Mouse (Mus musculus) liver, embryonic 18 days (tissue): Measurements from ENCODE around the gene Rad51. TPM values are rescaled to one million over a fixed set of nuclear protein-coding genes. Genes with fewer than 3 reads are reported as not detected.

Experiments used
- polyA plus RNA-seq: library from polyadenylated mRNA; depleted of rRNA; stranded (reverse); fragments of >200 nt; gene quantifications from 2 replicates; pipeline ENCODE4 v1.2.3, GENCODE M21; 2012; rRNA removed

The Rad51 gene
- 9.2 and 10.7 TPM in 2 replicates for polyA plus RNA-seq

DNA sequence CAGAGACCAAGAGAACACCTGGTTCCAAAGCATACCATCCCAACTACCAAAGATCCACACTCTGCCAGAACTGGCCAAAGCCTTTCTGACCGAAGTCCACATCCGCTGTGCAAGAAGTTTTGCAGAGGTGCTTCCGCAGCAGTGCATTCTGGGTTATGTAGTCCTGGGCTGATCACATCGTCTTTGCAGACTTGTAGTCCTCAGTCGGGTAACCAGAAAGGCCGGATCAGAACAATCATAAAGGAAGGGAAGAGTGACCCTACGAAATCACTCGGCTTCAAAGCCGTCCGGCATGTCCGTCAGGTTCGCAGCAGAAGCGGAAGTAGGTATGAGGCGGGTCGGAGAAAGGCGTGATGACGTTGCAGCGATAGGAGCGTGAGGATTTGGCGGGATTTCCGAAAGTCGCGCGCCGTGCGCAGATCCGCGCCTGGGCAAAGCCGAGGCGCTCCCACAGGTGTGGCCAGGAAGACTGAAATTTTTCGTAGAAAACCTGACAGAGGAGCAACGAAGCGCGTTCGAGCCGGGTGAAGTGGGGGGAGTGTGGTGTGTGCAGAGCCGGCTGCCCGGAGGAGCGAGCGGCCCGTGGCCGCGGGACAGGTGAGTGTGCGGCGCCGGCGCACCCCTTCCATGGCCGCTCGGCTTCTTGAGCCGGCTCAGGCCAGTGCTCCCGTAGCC is at the start of gene Rad51:
TSS of gene Rad51 (plus strand) at position 356 of the 675 bp plus-strand sequence.

DNA sequence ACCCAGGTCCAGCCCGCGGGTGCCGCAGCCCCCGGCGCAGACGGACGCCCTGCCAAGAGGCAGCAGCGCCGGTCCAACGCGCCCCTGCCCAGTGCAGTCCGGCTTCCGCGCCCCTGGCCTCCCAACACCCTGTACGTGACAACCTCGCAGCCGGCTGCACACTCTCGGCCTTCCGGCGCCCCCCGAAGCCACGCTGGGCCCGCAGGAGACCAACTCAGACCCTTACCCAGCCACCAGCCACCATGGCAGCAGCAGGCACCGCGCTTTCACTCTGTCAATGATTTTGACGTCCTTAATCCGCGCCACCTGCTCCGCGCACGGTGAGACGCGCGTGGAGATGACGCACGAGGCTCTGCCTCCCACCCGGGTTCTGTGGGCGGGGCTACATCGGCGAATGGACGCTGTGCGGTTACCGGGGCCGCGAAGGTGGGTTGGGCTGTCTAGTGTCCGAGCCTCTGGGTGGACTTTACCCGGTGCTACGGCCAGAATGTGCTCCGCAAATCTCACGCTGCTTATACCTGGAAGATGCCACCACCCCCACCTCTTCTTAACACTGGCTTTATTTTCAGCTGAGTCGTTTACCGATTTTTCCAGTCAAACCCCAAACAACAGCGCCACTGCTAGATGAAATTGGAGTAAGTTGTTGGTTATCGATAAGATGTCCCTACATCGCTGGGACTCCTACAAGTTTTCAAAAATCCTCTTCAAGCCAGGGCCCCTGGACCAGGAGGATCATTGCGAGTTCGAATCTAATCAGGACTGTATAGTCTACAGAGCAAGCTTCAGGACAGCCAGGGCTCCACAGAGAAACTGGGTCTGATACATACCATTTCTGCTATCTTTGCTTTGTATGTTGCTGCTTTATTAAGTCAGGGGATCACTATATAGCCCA is 44.3 kb downstream of the Rad51 start, which contains the start of gene Rmdn3:
TSS of gene Rmdn3 (minus strand) at position 354 of the 892 bp plus-strand sequence.

DNA sequence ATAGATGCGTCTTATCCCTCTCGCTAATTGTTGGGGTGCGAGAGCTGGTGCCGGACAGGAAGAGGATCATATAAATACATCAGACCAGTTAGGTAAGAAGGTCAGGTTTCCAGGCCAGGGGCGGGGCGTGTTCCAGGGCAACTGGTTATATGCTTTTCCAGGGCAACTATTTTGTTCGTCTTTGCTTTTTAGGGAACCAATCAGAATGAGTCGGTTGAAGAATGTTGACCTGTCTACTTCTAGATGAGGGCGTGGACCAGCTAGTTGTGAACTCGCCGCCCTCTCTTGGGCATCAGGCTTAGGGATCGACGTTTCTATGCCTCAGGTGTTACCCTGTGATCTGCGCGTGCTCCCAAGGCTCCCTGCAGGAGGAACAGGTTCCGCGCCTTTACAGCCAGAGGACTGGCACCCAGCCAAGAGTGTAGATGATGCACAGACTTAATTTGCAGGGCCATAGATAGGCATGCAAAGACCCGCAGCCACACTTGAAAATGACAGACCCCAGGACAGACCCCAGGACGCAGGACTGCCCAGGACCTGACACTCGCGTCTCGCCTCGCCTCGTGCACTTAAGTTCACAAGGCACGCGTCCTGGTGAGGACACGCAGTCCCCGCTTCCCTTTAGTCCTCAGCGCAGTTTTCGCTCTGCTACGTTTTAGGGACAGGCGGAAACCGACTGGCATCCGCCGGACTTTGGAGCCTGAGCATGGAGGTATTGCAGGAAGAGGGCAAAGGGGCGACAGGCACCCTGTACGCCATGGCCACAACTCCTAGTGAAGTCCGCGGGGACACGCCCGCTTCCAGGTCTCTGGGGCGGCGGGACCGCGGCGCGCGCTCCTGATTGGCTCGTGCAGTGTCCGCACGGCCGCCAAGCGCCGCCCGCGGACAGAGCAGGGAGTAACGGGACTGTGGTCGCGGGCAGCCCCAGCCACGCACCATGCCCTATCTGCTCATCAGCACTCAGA is 54.6 kb downstream of the Rad51 start, which contains the start of gene Gchfr:
TSS of gene Gchfr (plus strand) at position 873 of the 965 bp plus-strand sequence.

DNA sequence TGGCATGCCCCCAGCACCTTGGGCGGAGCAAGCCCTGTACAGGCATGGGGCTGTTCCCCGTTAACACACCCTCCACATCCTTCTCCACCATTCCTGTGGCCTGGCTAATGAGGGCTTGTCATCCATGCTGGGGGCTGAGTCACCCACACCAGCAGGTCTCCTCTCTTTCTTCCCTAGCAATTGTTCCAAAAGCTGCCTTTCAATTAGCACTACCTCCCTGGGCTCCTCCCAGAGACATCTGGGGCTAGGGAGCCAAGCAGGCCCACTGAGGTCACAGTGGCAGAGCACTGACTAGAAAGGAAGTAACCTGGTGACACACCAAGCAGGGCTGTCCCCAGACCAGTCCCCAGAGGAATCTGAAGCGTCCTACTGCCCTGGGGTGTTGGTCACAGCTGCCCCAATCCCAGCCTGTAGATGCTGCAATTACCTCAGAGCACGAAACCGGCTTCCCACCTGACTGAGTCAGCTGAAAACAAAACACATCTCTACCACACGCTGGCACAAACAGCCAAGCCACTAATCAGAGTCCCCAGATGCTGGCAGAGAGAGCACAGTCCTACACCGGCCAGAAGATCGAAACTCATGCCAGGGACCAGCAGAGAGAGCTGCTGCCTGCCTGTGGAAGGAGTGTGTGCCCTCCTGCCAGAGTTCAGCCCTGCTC is 61.5 kb downstream of the Rad51 start, which contains the start of gene Gm14137:
TSS of gene Gm14137 (plus strand) at position 519 of the 661 bp plus-strand sequence.

Other genes with a start within 250 kb of the Rad51 start
- gene Bahd1, start 212.4 kb upstream of the Rad51 start, polyA plus RNA-seq: 4.2 and 5.0 TPM in 2 replicates
- 4.7 and 5.1 TPM in 2 replicates for gene Chst14, start 186.3 kb upstream of the Rad51 start, polyA plus RNA-seq
- 6.6 and 6.8 TPM in 2 replicates for gene Ccdc32, start 83.4 kb upstream of the Rad51 start, polyA plus RNA-seq
- gene Rpusd2, start 78.0 kb upstream of the Rad51 start, polyA plus RNA-seq: 2.4 and 2.5 TPM in 2 replicates
- 2.6 and 3.0 TPM in 2 replicates for gene Knl1, start 65.7 kb upstream of the Rad51 start, polyA plus RNA-seq
- 19.7 and 22.1 TPM in 2 replicates for gene Rmdn3, start 44.2 kb downstream of the Rad51 start, polyA plus RNA-seq
- gene Gchfr, start 55.0 kb downstream of the Rad51 start, polyA plus RNA-seq: 92.5 and 95.7 TPM in 2 replicates
- 0.01 TPM in 2 replicates for gene Gm14137, start 61.7 kb downstream of the Rad51 start, polyA plus RNA-seq
- gene Zfyve19, start 95.8 kb downstream of the Rad51 start, polyA plus RNA-seq: 16.9 and 24.4 TPM in 2 replicates
- gene Dnajc17, start 96.0 kb downstream of the Rad51 start, polyA plus RNA-seq: 7.8 and 9.4 TPM in 2 replicates
- 0.07 TPM in 1 of 2 replicates, not detected in the other for gene Ppp1r14d, start 117.1 kb downstream of the Rad51 start, polyA plus RNA-seq
- gene Spint1, start 124.6 kb downstream of the Rad51 start, polyA plus RNA-seq: 0.55 and 0.64 TPM in 2 replicates
- gene Rhov, start 158.5 kb downstream of the Rad51 start, polyA plus RNA-seq: 0.08 and 0.11 TPM in 2 replicates
- 4.1 and 4.5 TPM in 2 replicates for gene Vps18, start 175.9 kb downstream of the Rad51 start, polyA plus RNA-seq
- 2.2 and 2.8 TPM in 2 replicates for gene Dll4, start 213.0 kb downstream of the Rad51 start, polyA plus RNA-seq
- 0.37 and 0.55 TPM in 2 replicates for gene Chac1, start 238.4 kb downstream of the Rad51 start, polyA plus RNA-seq